Comparison of ENCODE assay signal across 27 mouse cellular contexts in the genomic region with DNA sequence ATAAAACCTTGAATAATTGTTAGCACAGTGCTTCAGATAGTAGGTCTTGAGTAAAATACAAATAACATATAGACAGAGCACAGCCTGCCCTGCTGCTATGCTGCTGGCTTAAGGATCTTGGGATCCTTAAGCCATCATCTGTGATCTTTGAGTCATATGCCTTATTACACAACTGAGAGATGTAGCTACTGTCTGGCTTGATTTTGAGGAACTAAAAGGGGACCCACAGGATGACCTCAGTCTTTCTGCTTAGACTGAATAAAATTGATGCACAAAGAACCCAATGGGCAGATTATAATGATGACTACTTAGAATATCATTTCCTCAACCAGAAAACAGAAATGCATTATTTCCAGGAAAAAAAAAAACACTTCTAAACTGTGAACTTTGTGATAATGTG. TPM values are rescaled to one million over a fixed set of nuclear protein-coding genes. Genes with fewer than 3 reads are reported as not detected.
DNase-seq lines count a peak whose midpoint lies in the region; ATAC-seq and TF ChIP-seq lines count a peak whose summit lies in the region.
"Had no signal": no experiment of that assay in that cellular context is flagged by ENCODE, and none has a peak within 500 bp of the region (broad histone marks: within the 10 kb centered on the region; RNA-seq: fewer than 3 reads in every experiment).

No protein-coding gene starts in this region.

- no peak for ATAC-seq in heart, embryonic 11.5 days (replicated peaks; ENCODE audit: insufficient number of reproducible peaks, low FRiP score, low TSS enrichment)
- ATAC-seq in granulocyte monocyte progenitor cell, adult 5-6 weeks (replicated peaks; ENCODE audit: poor library complexity, severe bottlenecking), result peak; percentile 92
- ATAC-seq: CD4-positive, CD25-positive, alpha-beta regulatory T cell, adult 4 months; forebrain, postnatal 0 days; intestine, postnatal 0 days had no signal

- no peaks in the 10 kb centered on the region for H3K27me3 ChIP-seq in heart, embryonic 11.5 days (ENCODE audit: control insufficient read depth, insufficient read depth, low read length)
- H3K27me3 ChIP-seq in myocyte (ENCODE audit: control insufficient read depth, insufficient read depth, insufficient read length), result no peaks in the 10 kb centered on the region
- H3K27me3 ChIP-seq: embryonic facial prominence, embryonic 15.5 days; forebrain, embryonic 12.5 days; kidney, embryonic 15.5 days; liver, embryonic 15.5 days; megakaryocyte, embryonic 14.5 days; midbrain, embryonic 12.5 days had no signal

- no peak overlapping the region for H3K27ac ChIP-seq in heart, embryonic 11.5 days (ENCODE audit: low read depth, low read length)
- H3K27ac ChIP-seq: embryonic facial prominence, embryonic 10.5 days; embryonic facial prominence, embryonic 15.5 days; forebrain, embryonic 12.5 days; heart, embryonic 10.5 days; hindbrain, embryonic 14.5 days; layer of hippocampus, adult 2 months; left cerebral cortex, adult 2 months; liver, embryonic 15.5 days; midbrain, embryonic 12.5 days had no signal

- H3K9ac ChIP-seq in heart, embryonic 11.5 days (ENCODE audit: low read depth, low read length), result no peak overlapping the region
- H3K9ac ChIP-seq: embryonic facial prominence, embryonic 15.5 days; forebrain, embryonic 12.5 days; forebrain, postnatal 0 days; hindbrain, embryonic 14.5 days; kidney, embryonic 15.5 days; liver, embryonic 15.5 days; midbrain, embryonic 12.5 days had no signal

- H3K36me3 ChIP-seq in heart, embryonic 11.5 days (ENCODE audit: control insufficient read depth, insufficient read depth, low read length), result no peaks in the 10 kb centered on the region
- H3K36me3 ChIP-seq in myocyte (ENCODE audit: control insufficient read depth, insufficient read depth), result no peaks in the 10 kb centered on the region
- H3K36me3 ChIP-seq: embryonic facial prominence, embryonic 10.5 days; embryonic facial prominence, embryonic 15.5 days; forebrain, embryonic 12.5 days; heart, embryonic 10.5 days; kidney, embryonic 15.5 days; liver, embryonic 15.5 days; midbrain, embryonic 12.5 days had no signal

- peak; percentile 16 for DNase-seq in heart, adult 8-10 months (ENCODE audit: low spot score)
- DNase-seq in 416B (ENCODE audit: low read depth), result peak; percentile 77
- no peak for DNase-seq in left cerebral cortex, adult 9 months (ENCODE audit: low spot score in 2 of 2)
- no peak for DNase-seq in kidney, adult 9 months
- DNase-seq: adrenal gland, postnatal 25 days; cerebellum, adult 18-20 months; forebrain, postnatal 0 days; heart, postnatal 4 days; kidney, postnatal 25 days; right cerebral cortex, postnatal 14 days; thymus, postnatal 25 days had no signal

- no peak overlapping the region for H3K4me2 ChIP-seq in heart, embryonic 11.5 days
- no peak overlapping the region for H3K4me2 ChIP-seq in myocyte (ENCODE audit: low read depth)
- H3K4me2 ChIP-seq: embryonic facial prominence, embryonic 15.5 days; forebrain, embryonic 12.5 days; hindbrain, embryonic 14.5 days; kidney, embryonic 15.5 days; liver, embryonic 15.5 days; midbrain, embryonic 12.5 days had no signal

- H3K4me3 ChIP-seq in heart, embryonic 11.5 days (ENCODE audit: low read depth, low read length), result no peak overlapping the region
- no peak overlapping the region for H3K4me3 ChIP-seq in myocyte
- H3K4me3 ChIP-seq: embryonic facial prominence, embryonic 10.5 days; embryonic facial prominence, embryonic 15.5 days; forebrain, embryonic 12.5 days; heart, embryonic 10.5 days; kidney, embryonic 15.5 days; layer of hippocampus, adult 2 months; left cerebral cortex, adult 2 months; liver, embryonic 15.5 days; megakaryocyte, embryonic 14.5 days; midbrain, embryonic 12.5 days had no signal

- no peaks in the 10 kb centered on the region for H3K9me3 ChIP-seq in heart, embryonic 11.5 days (replicated peaks; ENCODE audit: control insufficient read depth, low read length)
- H3K9me3 ChIP-seq: embryonic facial prominence, embryonic 10.5 days; embryonic facial prominence, embryonic 15.5 days; forebrain, embryonic 12.5 days; heart, embryonic 10.5 days; kidney, embryonic 15.5 days; liver, embryonic 15.5 days; megakaryocyte, embryonic 14.5 days; midbrain, embryonic 12.5 days had no signal

- H3K4me1 ChIP-seq in heart, embryonic 11.5 days (ENCODE audit: control insufficient read depth, insufficient read depth, low read length), result 0 out of 2 replicates have a peak, but pooled peaks cover under 1% of the 10 kb centered on the region
- H3K4me1 ChIP-seq: embryonic facial prominence, embryonic 10.5 days; forebrain, embryonic 12.5 days; heart, embryonic 10.5 days; liver, embryonic 15.5 days; megakaryocyte, embryonic 14.5 days had no signal

- H3ac ChIP-seq in myocyte (ENCODE audit: control insufficient read depth, insufficient read length), result no peak overlapping the region

- H3K79me2 ChIP-seq in myocyte (ENCODE audit: control insufficient read depth, insufficient read depth), result peaks cover 96% of the 10 kb centered on the region

- TF ChIP-seq POLR2A in myocyte (IDR thresholded peaks at IDR 0.05; ENCODE audit: insufficient read length, low read depth), result no peak

TF ChIP-seq in myocyte, 11 proteins besides CTCF, POLR2A, EP300 and RAD21:
- TF ChIP-seq REST (IDR thresholded peaks at IDR 0.05; ENCODE audit: insufficient read depth, insufficient read length) (no peak), E2F4 (IDR thresholded peaks at IDR 0.05; ENCODE audit: insufficient read depth) (no peak), CEBPB (IDR thresholded peaks at IDR 0.05; ENCODE audit: insufficient read depth, poor library complexity, severe bottlenecking) (0 out of 2 replicates have a peak, but pooled peaks have one; percentile 29), MAX (IDR thresholded peaks at IDR 0.05; ENCODE audit: low read depth) (no peak)

RNA-seq across cellular contexts. Expression of a gene that starts 15.3 kb away (rescaled TPM):
- 1 to 10 TPM; 2.0 to 4.5 (median 2.8) TPM for total RNA-seq in heart, adult 8-10 months (2022)
- polyA plus RNA-seq in heart, embryonic 11.5 days (2014; fragmentation: Nextera tagmentation; extraction: Ambion mirVana), result 11.8 and 12.0 TPM in 2 replicates
- not detected in 2 replicates for total RNA-seq in granulocyte monocyte progenitor cell, adult 5-6 weeks (2014; fragmentation: Nextera tagmentation)
- not detected in 2 replicates for total RNA-seq in granulocyte monocyte progenitor cell, adult 5-6 weeks (2017)
- 23.9 TPM for polyA plus RNA-seq in myocyte (2012; fragmentation: generic; extraction: Trizol)
- polyA plus RNA-seq: CD4-positive, CD25-positive, alpha-beta regulatory T cell, adult 4 months had no signal

Comparison
In these comparisons a context has a peak if more than half of its experiments do, and no peak if none do; other contexts are left out.
1. DNase-seq: peak in heart, adult 8-10 months (single experiment) and 416B (single experiment); none in left cerebral cortex, adult 9 months (0 of 2) and kidney, adult 9 months (single experiment).